Mouse (Mus musculus) midbrain, embryonic 12.5 days (tissue): ENCODE data around the gene Prpsap2. TPM values are rescaled to one million over a fixed set of nuclear protein-coding genes. Genes with fewer than 3 reads are reported as not detected.

ENCODE experiments used
- ATAC-seq: fragments of 200-750 bp; cut with Nextera tagmentation; 2 replicates; pipeline ENCODE4 v1.8.0; 2017; ENCODE audit warnings: low read depth, moderate TSS enrichment, moderate library complexity; ENCODE audit not compliant: low FRiP score
- H3K27ac ChIP-seq: fragments of 300-500 bp; sonication (generic); replicated peaks from 2 replicates; pipeline ENCODE4 v1.5.1; 2016; ENCODE audit warnings: mild to moderate bottlenecking
- H3K27me3 ChIP-seq: fragments of 300-500 bp; sonication (generic); 2 replicates; pipeline ENCODE4 v1.6.1; 2016; ENCODE audit warnings: mild to moderate bottlenecking
- H3K36me3 ChIP-seq: fragments of 300-500 bp; sonication (generic); 2 replicates; pipeline ENCODE4 v1.6.1; 2016
- H3K4me1 ChIP-seq: fragments of 300-500 bp; sonication (generic); 2 replicates; pipeline ENCODE4 v1.6.1; 2016
- H3K4me2 ChIP-seq: fragments of 300-500 bp; sonication (generic); replicated peaks from 2 replicates; pipeline ENCODE4 v1.6.1; 2016; ENCODE audit warnings: mild to moderate bottlenecking, moderate library complexity
- H3K4me3 ChIP-seq: fragments of 300-500 bp; sonication (generic); 2 replicates; pipeline ENCODE4 v1.5.1; 2016; ENCODE audit warnings: mild to moderate bottlenecking
- H3K9ac ChIP-seq: fragments of 300-500 bp; sonication (generic); replicated peaks from 2 replicates; pipeline ENCODE4 v1.6.1; 2016; ENCODE audit warnings: mild to moderate bottlenecking, moderate library complexity
- H3K9me3 ChIP-seq: fragments of 300-500 bp; sonication (generic); 2 replicates; pipeline ENCODE4 v1.6.1; 2016; ENCODE audit warnings: mild to moderate bottlenecking
- WGBS: fragments of 180-500 bp; shearing (Covaris S2); methylation state at CpG from one replicate; pipeline ENCODE4 v1.1.7; 2016; 5-methylcytosine and 5-hydroxymethylcytosine counted together
- polyA plus RNA-seq: library from polyadenylated mRNA; unstranded; fragments of >200 nt; fragmentation: Nextera tagmentation; extraction: Ambion mirVana; gene quantifications from 2 replicates; pipeline ENCODE4 v1.2.1, GENCODE M21; 2016

Gene Prpsap2
- polyA plus RNA-seq, 1 experiment from 2014 or later: 61.3 TPM

GRCm38 (mm10) chr11:61744460-61744859 is 17.4 kb downstream of the Prpsap2 start:
- H3K9me3 ChIP-seq: no peaks in the 10 kb centered on the region
- no peak overlapping the region for H3K4me2 ChIP-seq
- no peak overlapping the region for H3K27ac ChIP-seq
- H3K4me1 ChIP-seq: no peaks in the 10 kb centered on the region
- peaks cover 88% of the 10 kb centered on the region for H3K36me3 ChIP-seq
- no peak overlapping the region for H3K9ac ChIP-seq
- H3K27me3 ChIP-seq: no peaks in the 10 kb centered on the region
- no peak for ATAC-seq
- WGBS: 68% methylated on average over 3 of the region's 3 CpGs
- no peak overlapping the region for H3K4me3 ChIP-seq

GRCm38 (mm10) chr11:61743768-61744167 is 18.1 kb downstream of the Prpsap2 start:
- no peaks in the 10 kb centered on the region for H3K27me3 ChIP-seq
- no peak for ATAC-seq
- H3K9me3 ChIP-seq: no peaks in the 10 kb centered on the region
- H3K27ac ChIP-seq: no peak overlapping the region
- H3K36me3 ChIP-seq: peaks cover 89% of the 10 kb centered on the region
- 0 out of 2 replicates have a peak overlapping the region, but pooled peaks have one; percentile 6 for H3K9ac ChIP-seq
- no peak overlapping the region for H3K4me3 ChIP-seq
- 63% methylated on average over 3 of the region's 3 CpGs for WGBS
- H3K4me2 ChIP-seq: no peak overlapping the region
- no peaks in the 10 kb centered on the region for H3K4me1 ChIP-seq

GRCm38 (mm10) chr11:61740500-61740899 is 21.4 kb downstream of the Prpsap2 start:
- Histone ChIP-seq H3K27me3 (no peaks in the 10 kb centered on the region), H3K9ac (no peak overlapping the region), H3K27ac (no peak overlapping the region), H3K4me1 (no peaks in the 10 kb centered on the region), H3K9me3 (no peaks in the 10 kb centered on the region), H3K4me2 (no peak overlapping the region), H3K4me3 (no peak overlapping the region), H3K36me3 (peaks cover 88% of the 10 kb centered on the region)
- no peak for ATAC-seq
- WGBS: 96% methylated on average over 1 of the region's 1 CpGs

GRCm38 (mm10) chr11:61737290-61737689 is 24.6 kb downstream of the Prpsap2 start:
- H3K27me3 ChIP-seq: no peaks in the 10 kb centered on the region

GRCm38 (mm10) chr11:61732672-61733071 is 29.2 kb downstream of the Prpsap2 start:
- peaks cover 79% of the 10 kb centered on the region for H3K36me3 ChIP-seq

More at GRCm38 (mm10) chr11:61737290-61737689, 24.6 kb downstream of the Prpsap2 start:
- H3K36me3 ChIP-seq: peaks cover 85% of the 10 kb centered on the region
- H3K4me1 ChIP-seq: no peaks in the 10 kb centered on the region
- no peaks in the 10 kb centered on the region for H3K9me3 ChIP-seq
- WGBS: 97% methylated on average over 1 of the region's 1 CpGs
- H3K27ac ChIP-seq: no peak overlapping the region
- H3K4me2 ChIP-seq: no peak overlapping the region
- no peak for ATAC-seq
- H3K4me3 ChIP-seq: no peak overlapping the region
- H3K9ac ChIP-seq: no peak overlapping the region

GRCm38 (mm10) chr11:61728037-61728436 is 33.9 kb downstream of the Prpsap2 start:
- no peak overlapping the region for H3K9ac ChIP-seq
- no peaks in the 10 kb centered on the region for H3K27me3 ChIP-seq
- H3K36me3 ChIP-seq: peaks cover 63% of the 10 kb centered on the region
- ATAC-seq: no peak
- no peak overlapping the region for H3K4me3 ChIP-seq
- H3K4me2 ChIP-seq: no peak overlapping the region
- no peaks in the 10 kb centered on the region for H3K9me3 ChIP-seq
- 92% methylated on average over 2 of the region's 2 CpGs for WGBS
- H3K27ac ChIP-seq: no peak overlapping the region
- H3K4me1 ChIP-seq: no peaks in the 10 kb centered on the region; the same call in 1 of the 2 replicates

More at GRCm38 (mm10) chr11:61732672-61733071, 29.2 kb downstream of the Prpsap2 start:
- H3K4me3 ChIP-seq: no peak overlapping the region
- no peaks in the 10 kb centered on the region for H3K9me3 ChIP-seq
- ATAC-seq: no peak
- H3K4me1 ChIP-seq: no peaks in the 10 kb centered on the region
- H3K27me3 ChIP-seq: no peaks in the 10 kb centered on the region
- H3K27ac ChIP-seq: no peak overlapping the region
- no peak overlapping the region for H3K4me2 ChIP-seq
- WGBS: 94% methylated on average over 7 of the region's 7 CpGs
- H3K9ac ChIP-seq: no peak overlapping the region

GRCm38 (mm10) chr11:61722077-61722476 is 39.8 kb downstream of the Prpsap2 start:
- 79% methylated on average over 5 of the region's 5 CpGs for WGBS
- Histone ChIP-seq H3K9me3 (no peaks in the 10 kb centered on the region), H3K27ac (no peak overlapping the region), H3K4me2 (no peak overlapping the region), H3K4me1 (no peaks in the 10 kb centered on the region; the same call in 1 of the 2 replicates), H3K9ac (no peak overlapping the region), H3K4me3 (no peak overlapping the region), H3K27me3 (no peaks in the 10 kb centered on the region), H3K36me3 (peaks cover 12% of the 10 kb centered on the region)
- ATAC-seq: no peak

GRCm38 (mm10) chr11:61720636-61721035 is 41.3 kb downstream of the Prpsap2 start, which contains the start of gene Slc5a10:
TSS of gene Slc5a10 (minus strand) at chr11:61720826.
- ATAC-seq: no peak
- H3K4me3 ChIP-seq: no peak within 1 kb of the TSS
- no peak within 1 kb of the TSS for H3K4me2 ChIP-seq
- no peaks in the 10 kb centered on the region for H3K27me3 ChIP-seq
- no peaks in the 10 kb centered on the region; the same call in 1 of the 2 replicates for H3K4me1 ChIP-seq
- H3K36me3 ChIP-seq: no peaks in the 10 kb centered on the region
- no peak within 1 kb of the TSS for H3K9ac ChIP-seq
- no peak within 1 kb of the TSS for H3K27ac ChIP-seq
- no peaks in the 10 kb centered on the region for H3K9me3 ChIP-seq
- WGBS: 91% methylated on average over 3 of the region's 3 CpGs

- Histone ChIP-seq H3K27ac (no peak overlapping the region), H3K9me3 (no peaks in the 10 kb centered on the region), H3K4me1 (no peaks in the 10 kb centered on the region), H3K4me2 (no peak overlapping the region), H3K27me3 (no peaks in the 10 kb centered on the region), H3K9ac (no peak overlapping the region), H3K36me3 (no peaks in the 10 kb centered on the region), H3K4me3 (no peak overlapping the region)
- 73% methylated on average over 8 of the region's 8 CpGs for WGBS
- ATAC-seq: no peak
Measured at GRCm38 (mm10) chr11:61719826-61720225, 42.1 kb downstream of the Prpsap2 start.

GRCm38 (mm10) chr11:61719387-61719786 is 42.5 kb downstream of the Prpsap2 start:
- 65% methylated on average over 3 of the region's 3 CpGs for WGBS
- Histone ChIP-seq H3K36me3 (no peaks in the 10 kb centered on the region), H3K27ac (no peak overlapping the region), H3K27me3 (no peaks in the 10 kb centered on the region), H3K4me3 (no peak overlapping the region), H3K9me3 (no peaks in the 10 kb centered on the region), H3K9ac (no peak overlapping the region), H3K4me1 (no peaks in the 10 kb centered on the region), H3K4me2 (no peak overlapping the region)
- ATAC-seq: no peak

GRCm38 (mm10) chr11:61717990-61718389 is 43.9 kb downstream of the Prpsap2 start:
- WGBS: 64% methylated on average over 5 of the region's 5 CpGs
- Histone ChIP-seq H3K27ac (no peak overlapping the region), H3K36me3 (no peaks in the 10 kb centered on the region), H3K4me1 (no peaks in the 10 kb centered on the region), H3K27me3 (peaks cover 8% of the 10 kb centered on the region), H3K9me3 (no peaks in the 10 kb centered on the region), H3K4me3 (no peak overlapping the region), H3K9ac (no peak overlapping the region), H3K4me2 (no peak overlapping the region)
- ATAC-seq: no peak

GRCm38 (mm10) chr11:61715130-61715529 is 46.8 kb downstream of the Prpsap2 start:
- Histone ChIP-seq H3K27ac (no peak overlapping the region), H3K4me3 (no peak overlapping the region), H3K9ac (no peak overlapping the region), H3K4me2 (no peak overlapping the region), H3K9me3 (no peaks in the 10 kb centered on the region), H3K36me3 (no peaks in the 10 kb centered on the region), H3K27me3 (peaks cover 8% of the 10 kb centered on the region), H3K4me1 (no peaks in the 10 kb centered on the region)
- 74% methylated on average over 6 of the region's 6 CpGs for WGBS
- ATAC-seq: no peak
